Mouse (Mus musculus) naive thymus-derived CD4-positive, alpha-beta T cell, adult 5 months (primary cell): ENCODE results near the gene Faap100. TPM values are rescaled to one million over a fixed set of nuclear protein-coding genes. Genes with fewer than 3 reads are reported as not detected.

ENCODE experiments used
- polyA plus RNA-seq: library from polyadenylated mRNA; unstranded; fragments of 100-300 nt; shearing (Covaris generic); gene quantifications from one replicate; pipeline ENCODE4 v1.2.1, GENCODE M21; 2017

The Faap100 gene
- 24.8 TPM for polyA plus RNA-seq

GRCm38 (mm10) chr11:120378611-120379540 lies at the start of gene Faap100:
Gene Faap100, minus strand, starts transcription at chr11:120378764.

GRCm38 (mm10) chr11:120361295-120361694 lies 17.3 kb downstream of the Faap100 start, which contains the start of gene Fscn2:
Gene Fscn2, plus strand, starts transcription at chr11:120361534.

GRCm38 (mm10) chr11:120347791-120348683 lies 30.5 kb downstream of the Faap100 start, which contains the start of gene Actg1:
Gene Actg1, minus strand, starts transcription at chr11:120348542.

Other genes starting within 250 kb of the Faap100 start
- 99.6 TPM for gene Slc38a10, start 227.4 kb downstream of the Faap100 start, polyA plus RNA-seq
- not detected for gene Bahcc1, start 145.8 kb downstream of the Faap100 start, polyA plus RNA-seq
- 1,734 TPM for gene Actg1, start 30.2 kb downstream of the Faap100 start, polyA plus RNA-seq
- not detected for gene Fscn2, start 17.2 kb downstream of the Faap100 start, polyA plus RNA-seq
- gene Nploc4, start 58.9 kb upstream of the Faap100 start, polyA plus RNA-seq: 56.3 TPM
- not detected for gene Tspan10, start 63.9 kb upstream of the Faap100 start, polyA plus RNA-seq
- gene Pde6g, start 74.7 kb upstream of the Faap100 start, polyA plus RNA-seq: 0.19 TPM
- 2.3 TPM for gene Oxld1, start 79.3 kb upstream of the Faap100 start, polyA plus RNA-seq
- 24.3 TPM for gene Ccdc137, start 79.4 kb upstream of the Faap100 start, polyA plus RNA-seq
- gene Arl16, start 88.8 kb upstream of the Faap100 start, polyA plus RNA-seq: 11.5 TPM
- gene Mrpl12, start 105.8 kb upstream of the Faap100 start, polyA plus RNA-seq: 43.3 TPM
- 6.9 TPM for gene Slc25a10, start 113.1 kb upstream of the Faap100 start, polyA plus RNA-seq
- gene Gcgr, start 151.9 kb upstream of the Faap100 start, polyA plus RNA-seq: not detected
- gene Mcrip1, start 171.0 kb upstream of the Faap100 start, polyA plus RNA-seq: 80.5 TPM
- not detected for gene Ppp1r27, start 172.4 kb upstream of the Faap100 start, polyA plus RNA-seq
- 187 TPM for gene P4hb, start 194.5 kb upstream of the Faap100 start, polyA plus RNA-seq
- 668 TPM for gene Arhgdia, start 202.9 kb upstream of the Faap100 start, polyA plus RNA-seq
- 272 TPM for gene Alyref, start 219.6 kb upstream of the Faap100 start, polyA plus RNA-seq
- 79.1 TPM for gene Anapc11, start 219.7 kb upstream of the Faap100 start, polyA plus RNA-seq
- gene Npb, start 229.7 kb upstream of the Faap100 start, polyA plus RNA-seq: not detected
- 242 TPM for gene Pcyt2, start 239.2 kb upstream of the Faap100 start, polyA plus RNA-seq
- 190 TPM for gene Sirt7, start 246.5 kb upstream of the Faap100 start, polyA plus RNA-seq